Mouse (Mus musculus): Measurements from ENCODE around the gene Eprs. TPM values are rescaled to one million over a fixed set of nuclear protein-coding genes. Genes with fewer than 3 reads are reported as not detected.

Eprs gene
- polyA plus RNA-seq, 2 experiments, result 22.9 to 83.7 TPM

DNA sequence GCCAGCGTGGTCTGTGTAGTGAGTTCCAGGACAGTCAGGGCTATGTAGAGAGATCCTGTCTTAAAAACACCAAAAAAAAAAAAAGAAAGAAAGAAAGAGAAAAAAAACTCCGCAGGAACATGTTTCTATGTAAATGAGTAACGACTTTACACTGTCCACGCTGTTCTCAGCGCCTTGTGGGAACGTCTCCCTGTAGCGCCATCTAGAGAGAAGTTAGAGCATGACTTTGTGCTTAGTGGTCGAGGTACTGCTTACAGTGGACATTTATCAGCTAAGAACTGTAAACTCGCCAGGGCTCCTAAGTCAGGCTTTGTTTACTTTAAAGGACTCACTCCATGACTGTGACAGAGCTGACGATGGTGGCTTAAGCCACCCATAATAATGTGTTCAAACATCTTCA is 16.7 kb upstream of the Eprs start:
- ATAC-seq (ENCODE audit: insufficient read depth), result no peak
- Histone ChIP-seq H3K4me2 (ENCODE audit: low read depth) (no peak overlapping the region), H3K9me3 (ENCODE audit: control insufficient read depth, low read length) (no peaks in the 10 kb centered on the region), H3K4me3 (ENCODE audit: insufficient read depth in 1 of 2, low read depth in 2 of 2, low read length in 2 of 2) (no peak overlapping the region), H3K27me3 (ENCODE audit: control insufficient read depth, insufficient read depth, low read length) (no peaks in the 10 kb centered on the region), H3K9ac (replicated peaks) (no peak overlapping the region), H3K4me1 (replicated peaks; ENCODE audit: control insufficient read depth in 2 of 2, insufficient read depth in 2 of 2, low read length in 1 of 2) (no peaks in the 10 kb centered on the region), H3K27ac (no peak overlapping the region), H3K36me3 (replicated peaks; ENCODE audit: control insufficient read depth, insufficient read depth, low read depth) (no peaks in the 10 kb centered on the region)
- no peak for DNase-seq (ENCODE audit: low read depth in 3 of 3, low spot score in 3 of 3)
- peak; percentile 53 for TF ChIP-seq CTCF (IDR thresholded peaks at IDR 0.05; ENCODE audit: low read depth)
- no peak for TF ChIP-seq EP300 (IDR thresholded peaks at IDR 0.05; ENCODE audit: low read depth)
- WGBS (ENCODE audit: insufficient replicate concordance), result 57% methylated on average over 10 of the region's 10 CpGs

DNA sequence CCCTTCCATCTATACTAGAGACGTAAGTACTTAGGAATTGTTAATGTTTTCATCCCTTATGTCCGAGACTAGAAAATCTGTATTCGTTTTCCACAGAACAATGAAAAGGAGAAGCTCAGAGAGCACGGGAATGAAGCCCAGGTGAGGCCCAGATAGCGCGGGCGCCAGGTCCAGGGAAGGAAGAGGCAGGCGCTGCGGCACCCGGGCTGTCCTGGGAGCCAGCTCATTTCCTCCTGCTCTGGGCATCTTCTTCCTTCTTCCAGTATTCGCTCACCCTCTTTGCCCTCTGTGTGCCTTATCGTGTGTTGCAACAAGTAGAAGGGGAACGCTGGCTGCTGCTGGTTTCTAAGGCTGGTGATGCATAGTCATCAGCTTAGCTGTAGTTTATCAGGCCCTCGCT is 13.1 kb upstream of the Eprs start:
- no peak overlapping the region for H3K27ac ChIP-seq
- H3K4me3 ChIP-seq (ENCODE audit: insufficient read depth in 1 of 2, low read depth in 2 of 2, low read length in 2 of 2), result no peak overlapping the region
- 76% methylated on average over 14 of the region's 14 CpGs for WGBS (ENCODE audit: insufficient replicate concordance)
- no peak overlapping the region for H3K4me2 ChIP-seq (ENCODE audit: low read depth)
- H3K27me3 ChIP-seq (ENCODE audit: control insufficient read depth, insufficient read depth, low read length), result no peaks in the 10 kb centered on the region
- DNase-seq (ENCODE audit: low read depth in 3 of 3, low spot score in 3 of 3), result no peak
- H3K36me3 ChIP-seq (replicated peaks; ENCODE audit: control insufficient read depth, insufficient read depth, low read depth), result no peaks in the 10 kb centered on the region; the same call in 1 of the 2 replicates
- TF ChIP-seq CTCF (IDR thresholded peaks at IDR 0.05; ENCODE audit: low read depth), result no peak
- no peak for TF ChIP-seq EP300 (IDR thresholded peaks at IDR 0.05; ENCODE audit: low read depth)
- no peaks in the 10 kb centered on the region for H3K4me1 ChIP-seq (replicated peaks; ENCODE audit: control insufficient read depth in 2 of 2, insufficient read depth in 2 of 2, low read length in 1 of 2)
- no peaks in the 10 kb centered on the region for H3K9me3 ChIP-seq (ENCODE audit: control insufficient read depth, low read length)
- H3K9ac ChIP-seq (replicated peaks), result no peak overlapping the region
- no peak for ATAC-seq (ENCODE audit: insufficient read depth)

DNA sequence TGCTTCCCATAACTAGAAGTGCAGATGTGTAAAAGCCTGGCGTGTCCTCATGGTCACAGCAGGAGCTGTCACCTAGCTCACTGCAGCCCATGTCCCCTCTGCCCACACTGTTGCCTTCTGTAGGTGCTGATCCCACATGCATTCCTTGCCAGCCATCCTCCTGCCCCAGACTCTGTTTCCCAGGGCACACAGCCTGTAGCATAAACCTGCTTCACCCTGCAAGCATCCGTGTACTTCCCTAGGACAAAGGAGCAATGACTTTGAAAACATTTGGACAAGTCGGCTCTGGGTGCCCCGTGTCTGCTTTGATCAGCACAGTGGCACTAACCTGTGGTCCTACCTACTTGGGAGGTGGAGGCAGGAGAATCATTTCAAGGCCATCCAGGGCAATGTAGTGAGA is 12.2 kb upstream of the Eprs start:
- 68% methylated on average over 4 of the region's 4 CpGs for WGBS (ENCODE audit: insufficient replicate concordance)
- TF ChIP-seq EP300 (IDR thresholded peaks at IDR 0.05; ENCODE audit: low read depth), result no peak
- no peak for TF ChIP-seq CTCF (IDR thresholded peaks at IDR 0.05; ENCODE audit: low read depth)
- Histone ChIP-seq H3K9me3 (ENCODE audit: control insufficient read depth, low read length) (no peaks in the 10 kb centered on the region), H3K4me3 (ENCODE audit: insufficient read depth in 1 of 2, low read depth in 2 of 2, low read length in 2 of 2) (no peak overlapping the region), H3K27me3 (ENCODE audit: control insufficient read depth, insufficient read depth, low read length) (no peaks in the 10 kb centered on the region), H3K27ac (no peak overlapping the region), H3K4me1 (replicated peaks; ENCODE audit: control insufficient read depth in 2 of 2, insufficient read depth in 2 of 2, low read length in 1 of 2) (no peaks in the 10 kb centered on the region), H3K4me2 (ENCODE audit: low read depth) (no peak overlapping the region), H3K9ac (replicated peaks) (no peak overlapping the region), H3K36me3 (replicated peaks; ENCODE audit: control insufficient read depth, insufficient read depth, low read depth) (no peaks in the 10 kb centered on the region; the same call in 1 of the 2 replicates)
- ATAC-seq (ENCODE audit: insufficient read depth) (no peak), DNase-seq (ENCODE audit: low read depth in 3 of 3, low spot score in 3 of 3) (no peak)

DNA sequence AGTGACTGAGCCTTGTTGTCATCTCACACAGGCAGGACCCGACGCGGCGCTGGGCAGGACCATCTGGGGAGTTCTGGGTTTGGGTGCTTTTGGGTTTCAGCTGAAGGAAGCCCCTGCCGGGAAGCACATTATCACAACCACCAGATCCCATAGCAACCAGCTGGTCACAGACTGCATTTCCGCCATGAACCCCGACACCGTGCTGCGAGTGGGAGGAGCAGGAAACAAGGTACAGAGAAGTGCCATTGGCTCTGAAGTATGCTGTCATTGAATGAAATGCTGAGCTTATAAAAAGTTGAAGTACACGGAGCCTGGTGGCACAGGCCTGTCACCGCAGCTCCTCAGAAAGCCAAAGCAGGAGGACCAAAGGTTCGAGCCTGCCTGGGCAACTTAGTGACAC is 10.7 kb upstream of the Eprs start:
- H3K4me3 ChIP-seq (ENCODE audit: insufficient read depth in 1 of 2, low read depth in 2 of 2, low read length in 2 of 2), result no peak overlapping the region
- H3K9ac ChIP-seq (replicated peaks), result no peak overlapping the region
- H3K27me3 ChIP-seq (ENCODE audit: control insufficient read depth, insufficient read depth, low read length), result no peaks in the 10 kb centered on the region
- H3K9me3 ChIP-seq (ENCODE audit: control insufficient read depth, low read length), result no peaks in the 10 kb centered on the region
- ATAC-seq (ENCODE audit: insufficient read depth) (no peak), DNase-seq (ENCODE audit: low read depth in 3 of 3, low spot score in 3 of 3) (no peak)
- H3K4me2 ChIP-seq (ENCODE audit: low read depth), result no peak overlapping the region
- no peaks in the 10 kb centered on the region; the same call in 1 of the 2 replicates for H3K36me3 ChIP-seq (replicated peaks; ENCODE audit: control insufficient read depth, insufficient read depth, low read depth)
- no peak overlapping the region for H3K27ac ChIP-seq
- no peaks in the 10 kb centered on the region for H3K4me1 ChIP-seq (replicated peaks; ENCODE audit: control insufficient read depth in 2 of 2, insufficient read depth in 2 of 2, low read length in 1 of 2)
- TF ChIP-seq CTCF (IDR thresholded peaks at IDR 0.05; ENCODE audit: low read depth), result no peak
- no peak for TF ChIP-seq EP300 (IDR thresholded peaks at IDR 0.05; ENCODE audit: low read depth)
- WGBS (ENCODE audit: insufficient replicate concordance), result 62% methylated on average over 12 of the region's 12 CpGs

DNA sequence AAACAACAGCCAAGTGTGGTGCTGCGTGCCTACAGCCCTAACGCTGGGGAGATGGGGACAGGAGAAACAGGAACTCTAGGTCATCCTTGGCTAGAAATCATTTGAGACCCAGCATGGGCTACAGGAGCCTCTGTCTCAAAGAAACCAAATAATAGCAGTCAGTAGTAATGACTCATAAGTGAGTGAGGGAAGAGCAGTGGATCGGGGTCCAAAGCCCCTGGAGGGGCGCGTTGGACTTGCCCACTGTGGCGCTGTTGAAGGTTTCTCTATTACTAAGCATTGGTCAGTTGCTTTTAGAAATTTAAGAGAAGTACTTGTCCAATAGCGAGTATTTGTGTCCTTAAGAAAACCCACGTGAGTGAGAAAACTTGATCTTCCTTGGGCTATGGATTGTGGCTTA is 9.5 kb upstream of the Eprs start:
- no peak overlapping the region for H3K27ac ChIP-seq
- H3K9me3 ChIP-seq (ENCODE audit: control insufficient read depth, low read length), result no peaks in the 10 kb centered on the region
- H3K9ac ChIP-seq (replicated peaks), result no peak overlapping the region
- H3K4me2 ChIP-seq (ENCODE audit: low read depth), result no peak overlapping the region
- 84% methylated on average over 8 of the region's 8 CpGs for WGBS (ENCODE audit: insufficient replicate concordance)
- H3K36me3 ChIP-seq (replicated peaks; ENCODE audit: control insufficient read depth, insufficient read depth, low read depth), result no peaks in the 10 kb centered on the region; the same call in 1 of the 2 replicates
- TF ChIP-seq EP300 (IDR thresholded peaks at IDR 0.05; ENCODE audit: low read depth), result no peak
- no peak for DNase-seq (ENCODE audit: low read depth in 3 of 3, low spot score in 3 of 3)
- no peaks in the 10 kb centered on the region for H3K4me1 ChIP-seq (replicated peaks; ENCODE audit: control insufficient read depth in 2 of 2, insufficient read depth in 2 of 2, low read length in 1 of 2)
- H3K4me3 ChIP-seq (ENCODE audit: insufficient read depth in 1 of 2, low read depth in 2 of 2, low read length in 2 of 2), result no peak overlapping the region
- ATAC-seq (ENCODE audit: insufficient read depth), result no peak
- no peaks in the 10 kb centered on the region for H3K27me3 ChIP-seq (ENCODE audit: control insufficient read depth, insufficient read depth, low read length)
